Mouse (Mus musculus): ENCODE measurements around the gene Gm28372. TPM values are rescaled to one million over a fixed set of nuclear protein-coding genes. Genes with fewer than 3 reads are reported as not detected.

Gene Gm28372
- total RNA-seq, 1 experiment, result not detected

GRCm38 (mm10) chr2:130429851-130430250, 24.8 kb downstream of the Gm28372 start:
- TF ChIP-seq CHD2 (IDR thresholded peaks at IDR 0.05; ENCODE audit: low read depth, low read length) (no peak), ZC3H11A (IDR thresholded peaks at IDR 0.05; ENCODE audit: borderline replicate concordance, low read depth, low read length) (no peak), ZNF384 (IDR thresholded peaks at IDR 0.05; ENCODE audit: low read depth, low read length) (no peak), MAFK (IDR thresholded peaks at IDR 0.05; ENCODE audit: insufficient read depth, low read depth, low read length) (no peak), HCFC1 (IDR thresholded peaks at IDR 0.05; ENCODE audit: borderline replicate concordance, insufficient read depth, low read length) (no peak)
- DNase-seq (ENCODE audit: low read depth, low spot score), result no peak
- H3K4me1 ChIP-seq (ENCODE audit: control insufficient read depth in 2 of 2, insufficient read depth in 2 of 2, low read length in 2 of 2, poor library complexity in 1 of 2), result peaks cover 2 to 4% of the 10 kb centered on the region in 2 experiments; a peak in 2 of 4 replicates
- H3K9ac ChIP-seq (ENCODE audit: insufficient read depth, low read depth, low read length, poor library complexity, severe bottlenecking), result no peak overlapping the region
- H3K36me3 ChIP-seq (ENCODE audit: control insufficient read depth, insufficient read depth, low read length, poor library complexity, severe bottlenecking), result no peaks in the 10 kb centered on the region
- H3K27ac ChIP-seq (ENCODE audit: insufficient read depth, low read depth, low read length, poor library complexity, severe bottlenecking), result no peak overlapping the region
- in situ Hi-C loops (cut with MboI; ENCODE audit: low sequenced_read_pairs in 2 of 2, unreplicated experiment in 2 of 2), result no loop called here
- H3K4me3 ChIP-seq (ENCODE audit: insufficient read depth in 1 of 2, low read depth in 1 of 2, low read length in 2 of 2, poor library complexity in 1 of 2, severe bottlenecking in 1 of 2), result no peak overlapping the region
- H3K9me3 ChIP-seq (ENCODE audit: control insufficient read depth, insufficient read depth, low read depth, low read length), result no peaks in the 10 kb centered on the region

- Histone ChIP-seq H3K4me1 (ENCODE audit: control insufficient read depth in 2 of 2, insufficient read depth in 2 of 2, low read length in 2 of 2, poor library complexity in 1 of 2) (peaks cover 0 to 2% of the 10 kb centered on the region in 2 experiments; a peak in 1 of 4 replicates), H3K9ac (ENCODE audit: insufficient read depth, low read depth, low read length, poor library complexity, severe bottlenecking) (no peak overlapping the region), H3K36me3 (ENCODE audit: control insufficient read depth, insufficient read depth, low read length, poor library complexity, severe bottlenecking) (no peaks in the 10 kb centered on the region), H3K27ac (ENCODE audit: insufficient read depth, low read depth, low read length, poor library complexity, severe bottlenecking) (no peak overlapping the region), H3K9me3 (ENCODE audit: control insufficient read depth, insufficient read depth, low read depth, low read length) (no peaks in the 10 kb centered on the region), H3K4me3 (ENCODE audit: insufficient read depth in 1 of 2, low read depth in 1 of 2, low read length in 2 of 2, poor library complexity in 1 of 2, severe bottlenecking in 1 of 2) (no peak overlapping the region)
- in situ Hi-C loops (cut with MboI; ENCODE audit: low sequenced_read_pairs in 2 of 2, unreplicated experiment in 2 of 2), result no loop called here
- TF ChIP-seq HCFC1 (IDR thresholded peaks at IDR 0.05; ENCODE audit: borderline replicate concordance, insufficient read depth, low read length) (no peak), MAFK (IDR thresholded peaks at IDR 0.05; ENCODE audit: insufficient read depth, low read depth, low read length) (no peak), ZNF384 (IDR thresholded peaks at IDR 0.05; ENCODE audit: low read depth, low read length) (no peak), ZC3H11A (IDR thresholded peaks at IDR 0.05; ENCODE audit: borderline replicate concordance, low read depth, low read length) (no peak)
- no peak for DNase-seq (ENCODE audit: low read depth, low spot score)
Measured at GRCm38 (mm10) chr2:130430484-130430883, 25.4 kb downstream of the Gm28372 start.

GRCm38 (mm10) chr2:130432157-130432556, 27.1 kb downstream of the Gm28372 start:
- no peaks in the 10 kb centered on the region; the same call in 1 of the 2 replicates for H3K36me3 ChIP-seq (ENCODE audit: control insufficient read depth, insufficient read depth, low read length, poor library complexity, severe bottlenecking)
- H3K4me1 ChIP-seq (ENCODE audit: control insufficient read depth in 2 of 2, insufficient read depth in 2 of 2, low read length in 2 of 2, poor library complexity in 1 of 2), result peaks cover 0 to 2% of the 10 kb centered on the region in 2 experiments; a peak in 1 of 4 replicates
- H3K4me3 ChIP-seq (ENCODE audit: insufficient read depth in 1 of 2, low read depth in 1 of 2, low read length in 2 of 2, poor library complexity in 1 of 2, severe bottlenecking in 1 of 2), result no peak overlapping the region
- no peaks in the 10 kb centered on the region for H3K9me3 ChIP-seq (ENCODE audit: control insufficient read depth, insufficient read depth, low read depth, low read length)
- no peak overlapping the region for H3K9ac ChIP-seq (ENCODE audit: insufficient read depth, low read depth, low read length, poor library complexity, severe bottlenecking)
- H3K27ac ChIP-seq (ENCODE audit: insufficient read depth, low read depth, low read length, poor library complexity, severe bottlenecking), result no peak overlapping the region
- in situ Hi-C loops (cut with MboI; ENCODE audit: low sequenced_read_pairs in 2 of 2, unreplicated experiment in 2 of 2), result no loop called here
- TF ChIP-seq MAFK (IDR thresholded peaks at IDR 0.05; ENCODE audit: insufficient read depth, low read depth, low read length), result no peak
- no peak for DNase-seq (ENCODE audit: low read depth, low spot score)

DNA sequence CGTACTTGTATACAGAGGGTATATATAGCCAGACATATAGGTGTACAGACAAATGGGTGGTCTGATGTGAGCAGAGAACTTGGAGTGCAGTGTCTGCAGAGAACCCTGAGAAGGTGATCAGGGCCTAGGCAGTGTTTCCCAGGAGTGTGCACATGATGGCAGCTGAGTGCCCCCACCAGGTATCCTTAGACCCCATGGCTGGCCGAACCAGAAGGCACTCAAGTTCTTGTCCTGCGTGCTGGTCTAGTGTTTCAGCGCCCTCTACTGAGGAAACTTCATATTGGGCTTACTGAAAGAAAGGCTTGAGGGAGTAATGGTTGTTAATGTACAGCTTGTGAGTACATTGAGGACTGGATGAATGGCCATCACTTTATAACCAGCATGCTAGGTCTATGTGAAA, 28.1 kb downstream of the Gm28372 start:
- H3K27ac ChIP-seq (ENCODE audit: insufficient read depth, low read depth, low read length, poor library complexity, severe bottlenecking), result no peak overlapping the region
- TF ChIP-seq MAFK (IDR thresholded peaks at IDR 0.05; ENCODE audit: insufficient read depth, low read depth, low read length) (no peak), ZC3H11A (IDR thresholded peaks at IDR 0.05; ENCODE audit: borderline replicate concordance, low read depth, low read length) (no peak), ZNF384 (IDR thresholded peaks at IDR 0.05; ENCODE audit: low read depth, low read length) (no peak), CHD2 (IDR thresholded peaks at IDR 0.05; ENCODE audit: low read depth, low read length) (no peak), HCFC1 (IDR thresholded peaks at IDR 0.05; ENCODE audit: borderline replicate concordance, insufficient read depth, low read length) (no peak)
- peaks cover 5% of the 10 kb centered on the region for H3K36me3 ChIP-seq (ENCODE audit: control insufficient read depth, insufficient read depth, low read length, poor library complexity, severe bottlenecking)
- peak; percentile 41 for DNase-seq (ENCODE audit: low read depth, low spot score)
- no peak overlapping the region for H3K9ac ChIP-seq (ENCODE audit: insufficient read depth, low read depth, low read length, poor library complexity, severe bottlenecking)
- no peaks in the 10 kb centered on the region for H3K4me1 ChIP-seq (ENCODE audit: control insufficient read depth in 2 of 2, insufficient read depth in 2 of 2, low read length in 2 of 2, poor library complexity in 1 of 2)
- no peak overlapping the region for H3K4me3 ChIP-seq (ENCODE audit: insufficient read depth in 1 of 2, low read depth in 1 of 2, low read length in 2 of 2, poor library complexity in 1 of 2, severe bottlenecking in 1 of 2)
- in situ Hi-C loops (cut with MboI; ENCODE audit: low sequenced_read_pairs in 2 of 2, unreplicated experiment in 2 of 2), result no loop called here
- H3K9me3 ChIP-seq (ENCODE audit: control insufficient read depth, insufficient read depth, low read depth, low read length), result no peaks in the 10 kb centered on the region

- Histone ChIP-seq H3K4me3 (ENCODE audit: insufficient read depth in 1 of 2, low read depth in 1 of 2, low read length in 2 of 2, poor library complexity in 1 of 2, severe bottlenecking in 1 of 2) (no peak overlapping the region), H3K9me3 (ENCODE audit: control insufficient read depth, insufficient read depth, low read depth, low read length) (no peaks in the 10 kb centered on the region), H3K9ac (ENCODE audit: insufficient read depth, low read depth, low read length, poor library complexity, severe bottlenecking) (no peak overlapping the region), H3K4me1 (ENCODE audit: control insufficient read depth in 2 of 2, insufficient read depth in 2 of 2, low read length in 2 of 2, poor library complexity in 1 of 2) (no peaks in the 10 kb centered on the region), H3K27ac (ENCODE audit: insufficient read depth, low read depth, low read length, poor library complexity, severe bottlenecking) (no peak overlapping the region), H3K36me3 (ENCODE audit: control insufficient read depth, insufficient read depth, low read length, poor library complexity, severe bottlenecking) (peaks cover 41% of the 10 kb centered on the region)
- TF ChIP-seq MAFK (IDR thresholded peaks at IDR 0.05; ENCODE audit: insufficient read depth, low read depth, low read length), result no peak
- no peak for TF ChIP-seq ZC3H11A (IDR thresholded peaks at IDR 0.05; ENCODE audit: borderline replicate concordance, low read depth, low read length)
- no peak for TF ChIP-seq HCFC1 (IDR thresholded peaks at IDR 0.05; ENCODE audit: borderline replicate concordance, insufficient read depth, low read length)
- TF ChIP-seq ZNF384 (IDR thresholded peaks at IDR 0.05; ENCODE audit: low read depth, low read length), result no peak
- TF ChIP-seq CHD2 (IDR thresholded peaks at IDR 0.05; ENCODE audit: low read depth, low read length), result no peak
- DNase-seq (ENCODE audit: low read depth, low spot score), result no peak
- in situ Hi-C loops (cut with MboI; ENCODE audit: low sequenced_read_pairs in 2 of 2, unreplicated experiment in 2 of 2), result no loop called here
Measured at GRCm38 (mm10) chr2:130436769-130437168, 31.7 kb downstream of the Gm28372 start.

Measured in ES-E14 (cell line).